Mouse (Mus musculus) C3H10T1/2 (cell line): ENCODE measurements around the gene Impg1. TPM values are rescaled to one million over a fixed set of nuclear protein-coding genes. Genes with fewer than 3 reads are reported as not detected.

Source experiments
- polyA plus RNA-seq, 2 experiments: library from polyadenylated mRNA; unstranded; fragments of >200 nt; fragmentation: generic; extraction: Trizol; gene quantifications; one replicate each; pipeline ENCODE4 v1.2.1; 2012; ENCODE audit warnings: missing spikeins in 2 of 2

Impg1 gene
- polyA plus RNA-seq: not detected

GRCm38 (mm10) chr9:80465381-80465780, at the start of gene Impg1:
Impg1 (minus strand) TSS chr9:80465481.

